Mouse (Mus musculus): ENCODE data around the gene Cul5. TPM values are rescaled to one million over a fixed set of nuclear protein-coding genes. Genes with fewer than 3 reads are reported as not detected.

Gene Cul5
- polyA plus RNA-seq, 1 experiment from 2014 or later: 51.2 TPM

- ATAC-seq (ENCODE audit: low FRiP score, low read depth): no peak
- 90% methylated on average over 3 of the region's 3 CpGs for WGBS
Measured at GRCm38 (mm10) chr9:53603849-53604248, 66.0 kb downstream of the Cul5 start.

GRCm38 (mm10) chr9:53603384-53603783 lies 66.4 kb downstream of the Cul5 start:
- Histone ChIP-seq H3K4me2 (replicated peaks) (no peak overlapping the region), H3K36me3 (no peaks in the 10 kb centered on the region), H3K4me1 (no peaks in the 10 kb centered on the region), H3K9ac (replicated peaks) (no peak overlapping the region), H3K9me3 (no peaks in the 10 kb centered on the region), H3K4me3 (no peak overlapping the region), H3K27me3 (no peaks in the 10 kb centered on the region), H3K27ac (replicated peaks) (no peak overlapping the region)
- WGBS: 85% methylated on average over 1 of the region's 1 CpGs
- no peak for ATAC-seq (ENCODE audit: low FRiP score, low read depth)

More at GRCm38 (mm10) chr9:53603849-53604248, 66.0 kb downstream of the Cul5 start:
- Histone ChIP-seq H3K4me2 (replicated peaks) (no peak overlapping the region), H3K27me3 (no peaks in the 10 kb centered on the region), H3K27ac (replicated peaks) (no peak overlapping the region), H3K4me1 (no peaks in the 10 kb centered on the region), H3K4me3 (no peak overlapping the region), H3K36me3 (no peaks in the 10 kb centered on the region), H3K9ac (replicated peaks) (no peak overlapping the region), H3K9me3 (no peaks in the 10 kb centered on the region)

DNA sequence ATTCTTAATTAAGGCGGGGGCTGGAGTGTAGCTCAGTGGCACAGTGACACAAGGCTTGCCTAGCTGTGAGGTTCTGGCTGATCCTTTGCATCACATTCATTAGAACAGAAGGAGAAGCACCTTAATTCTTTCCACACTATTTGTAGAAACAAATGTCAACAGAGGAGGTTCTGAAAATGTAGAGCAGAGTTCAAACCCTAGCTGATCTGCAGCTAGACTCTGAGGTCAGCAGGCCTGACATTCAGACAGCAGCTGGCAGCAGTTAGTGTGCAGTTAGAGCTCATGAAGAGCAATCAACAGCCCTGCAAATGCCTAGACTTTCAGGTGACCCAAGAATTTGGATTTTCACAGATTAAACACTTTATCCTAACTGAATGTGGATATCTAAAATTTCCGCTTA lies 68.3 kb downstream of the Cul5 start:
- Histone ChIP-seq H3K9ac (replicated peaks) (no peak overlapping the region), H3K4me1 (no peaks in the 10 kb centered on the region), H3K36me3 (no peaks in the 10 kb centered on the region), H3K27me3 (no peaks in the 10 kb centered on the region), H3K4me3 (no peak overlapping the region), H3K9me3 (no peaks in the 10 kb centered on the region), H3K4me2 (replicated peaks) (no peak overlapping the region), H3K27ac (replicated peaks) (no peak overlapping the region)
- no peak for ATAC-seq (ENCODE audit: low FRiP score, low read depth)
- WGBS: 95% methylated on average over 2 of the region's 2 CpGs

- Histone ChIP-seq H3K27ac (replicated peaks) (no peak overlapping the region), H3K4me1 (no peaks in the 10 kb centered on the region), H3K9ac (replicated peaks) (no peak overlapping the region), H3K36me3 (peaks cover 4% of the 10 kb centered on the region; the same call in 1 of the 2 replicates), H3K9me3 (no peaks in the 10 kb centered on the region), H3K4me3 (no peak overlapping the region), H3K27me3 (no peaks in the 10 kb centered on the region), H3K4me2 (replicated peaks) (no peak overlapping the region)
- 79% methylated on average over 6 of the region's 6 CpGs for WGBS
- no peak for ATAC-seq (ENCODE audit: low FRiP score, low read depth)
Measured at GRCm38 (mm10) chr9:53598631-53599030, 71.2 kb downstream of the Cul5 start.

GRCm38 (mm10) chr9:53596971-53597600 lies 72.7 kb downstream of the Cul5 start:
- no peak overlapping the region for H3K9ac ChIP-seq (replicated peaks)

GRCm38 (mm10) chr9:53594764-53595163 lies 75.0 kb downstream of the Cul5 start:
- H3K4me1 ChIP-seq: no peaks in the 10 kb centered on the region
- 14% methylated on average over 3 of the region's 3 CpGs for WGBS
- peaks cover 6% of the 10 kb centered on the region for H3K36me3 ChIP-seq

More at GRCm38 (mm10) chr9:53596971-53597600, 72.7 kb downstream of the Cul5 start:
- 89% methylated on average over 4 of the region's 4 CpGs for WGBS
- Histone ChIP-seq H3K27ac (replicated peaks) (no peak overlapping the region), H3K36me3 (peaks cover 6% of the 10 kb centered on the region), H3K4me1 (no peaks in the 10 kb centered on the region), H3K27me3 (no peaks in the 10 kb centered on the region), H3K9me3 (no peaks in the 10 kb centered on the region), H3K4me2 (replicated peaks) (no peak overlapping the region), H3K4me3 (no peak overlapping the region)
- ATAC-seq (ENCODE audit: low FRiP score, low read depth): no peak

GRCm38 (mm10) chr9:53581870-53582269 lies 87.9 kb downstream of the Cul5 start:
- H3K9ac ChIP-seq (replicated peaks): no peak overlapping the region
- peaks cover 58% of the 10 kb centered on the region for H3K36me3 ChIP-seq
- no peak overlapping the region for H3K4me3 ChIP-seq
- ATAC-seq (ENCODE audit: low FRiP score, low read depth): no peak
- no peaks in the 10 kb centered on the region for H3K27me3 ChIP-seq
- WGBS: 93% methylated on average over 4 of the region's 4 CpGs
- H3K9me3 ChIP-seq: no peaks in the 10 kb centered on the region
- no peak overlapping the region for H3K4me2 ChIP-seq (replicated peaks)
- no peak overlapping the region for H3K27ac ChIP-seq (replicated peaks)
- H3K4me1 ChIP-seq: no peaks in the 10 kb centered on the region

More at GRCm38 (mm10) chr9:53594764-53595163, 75.0 kb downstream of the Cul5 start:
- no peak overlapping the region for H3K4me3 ChIP-seq
- H3K9ac ChIP-seq (replicated peaks): no peak overlapping the region
- H3K4me2 ChIP-seq (replicated peaks): no peak overlapping the region
- no peak for ATAC-seq (ENCODE audit: low FRiP score, low read depth)
- no peaks in the 10 kb centered on the region for H3K9me3 ChIP-seq
- no peak overlapping the region for H3K27ac ChIP-seq (replicated peaks)
- no peaks in the 10 kb centered on the region for H3K27me3 ChIP-seq

DNA sequence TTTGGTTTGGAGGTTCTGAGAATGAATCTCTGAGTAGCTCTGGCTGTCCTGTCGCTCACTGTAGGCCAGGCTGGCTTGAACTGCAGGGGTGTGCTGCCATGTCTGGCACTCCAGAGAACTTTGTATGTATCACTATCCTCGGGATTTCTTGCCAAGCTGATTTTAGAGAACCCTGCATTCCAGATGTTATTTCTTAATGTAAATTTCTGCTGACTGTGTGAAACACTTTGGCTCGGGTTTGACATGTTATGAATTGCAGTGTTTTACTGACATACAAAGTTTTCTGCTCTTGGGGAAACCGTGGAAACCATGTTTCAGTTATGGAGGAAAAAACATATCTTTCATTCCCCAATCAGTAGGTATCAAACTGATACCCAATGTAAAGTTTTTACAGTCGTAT lies 94.1 kb downstream of the Cul5 start:
- Histone ChIP-seq H3K27ac (replicated peaks) (no peak overlapping the region), H3K4me1 (no peaks in the 10 kb centered on the region), H3K9ac (replicated peaks) (no peak overlapping the region), H3K4me3 (no peak overlapping the region), H3K4me2 (replicated peaks) (no peak overlapping the region), H3K36me3 (peaks cover 50% of the 10 kb centered on the region), H3K27me3 (no peaks in the 10 kb centered on the region), H3K9me3 (no peaks in the 10 kb centered on the region)
- WGBS: 88% methylated on average over 5 of the region's 5 CpGs
- ATAC-seq (ENCODE audit: low FRiP score, low read depth): no peak

DNA sequence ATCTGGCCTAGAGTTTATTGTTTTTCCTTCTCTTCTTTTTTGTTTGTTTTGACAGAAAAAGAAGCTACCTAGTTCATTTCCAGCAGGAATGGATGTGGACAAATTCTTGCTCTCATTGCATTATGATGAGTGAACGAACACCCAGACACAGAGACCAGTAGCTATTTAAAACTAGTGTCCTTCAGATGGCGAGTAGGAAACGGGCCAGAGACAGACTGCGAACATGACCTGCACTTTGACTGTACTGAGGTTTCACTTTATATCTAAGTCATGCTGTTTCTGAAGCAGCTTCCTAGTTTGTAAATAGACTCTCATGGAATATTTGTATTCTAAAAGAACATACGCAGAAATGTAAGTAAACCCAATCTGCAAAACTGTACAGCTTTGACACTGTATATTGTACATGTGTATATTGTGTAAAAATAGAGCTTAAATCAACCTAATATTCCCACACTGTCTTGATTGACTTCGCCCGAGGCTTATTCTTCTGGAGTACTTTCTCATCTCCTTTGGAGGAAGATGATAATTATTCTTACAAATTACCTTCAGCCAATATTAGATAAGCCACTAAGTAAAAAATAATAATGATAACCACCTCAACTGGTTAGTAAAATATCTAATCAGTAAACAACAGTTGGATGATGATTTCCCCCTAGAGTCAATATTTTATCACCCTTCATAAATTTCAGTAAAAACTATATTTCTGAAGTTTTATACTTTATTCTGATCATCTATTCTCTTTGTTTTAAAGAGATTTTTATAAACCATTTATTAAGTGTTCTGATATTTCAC lies 97.1 kb downstream of the Cul5 start:
- no peak for ATAC-seq (ENCODE audit: low FRiP score, low read depth)
- no peaks in the 10 kb centered on the region for H3K9me3 ChIP-seq
- no peak overlapping the region for H3K27ac ChIP-seq (replicated peaks)
- H3K27me3 ChIP-seq: no peaks in the 10 kb centered on the region
- H3K4me3 ChIP-seq: no peak overlapping the region
- WGBS: 94% methylated on average over 7 of the region's 7 CpGs
- H3K9ac ChIP-seq (replicated peaks): no peak overlapping the region
- H3K36me3 ChIP-seq: peaks cover 53% of the 10 kb centered on the region
- no peaks in the 10 kb centered on the region for H3K4me1 ChIP-seq
- H3K4me2 ChIP-seq (replicated peaks): no peak overlapping the region

GRCm38 (mm10) chr9:53570662-53571061 lies 99.2 kb downstream of the Cul5 start:
- Histone ChIP-seq H3K36me3 (peaks cover 63% of the 10 kb centered on the region), H3K27ac (replicated peaks) (no peak overlapping the region), H3K4me3 (no peak overlapping the region), H3K9ac (replicated peaks) (no peak overlapping the region), H3K27me3 (no peaks in the 10 kb centered on the region), H3K9me3 (no peaks in the 10 kb centered on the region), H3K4me1 (no peaks in the 10 kb centered on the region), H3K4me2 (replicated peaks) (no peak overlapping the region)
- no peak for ATAC-seq (ENCODE audit: low FRiP score, low read depth)
- 90% methylated on average over 6 of the region's 6 CpGs for WGBS
